In the genomic region with DNA sequence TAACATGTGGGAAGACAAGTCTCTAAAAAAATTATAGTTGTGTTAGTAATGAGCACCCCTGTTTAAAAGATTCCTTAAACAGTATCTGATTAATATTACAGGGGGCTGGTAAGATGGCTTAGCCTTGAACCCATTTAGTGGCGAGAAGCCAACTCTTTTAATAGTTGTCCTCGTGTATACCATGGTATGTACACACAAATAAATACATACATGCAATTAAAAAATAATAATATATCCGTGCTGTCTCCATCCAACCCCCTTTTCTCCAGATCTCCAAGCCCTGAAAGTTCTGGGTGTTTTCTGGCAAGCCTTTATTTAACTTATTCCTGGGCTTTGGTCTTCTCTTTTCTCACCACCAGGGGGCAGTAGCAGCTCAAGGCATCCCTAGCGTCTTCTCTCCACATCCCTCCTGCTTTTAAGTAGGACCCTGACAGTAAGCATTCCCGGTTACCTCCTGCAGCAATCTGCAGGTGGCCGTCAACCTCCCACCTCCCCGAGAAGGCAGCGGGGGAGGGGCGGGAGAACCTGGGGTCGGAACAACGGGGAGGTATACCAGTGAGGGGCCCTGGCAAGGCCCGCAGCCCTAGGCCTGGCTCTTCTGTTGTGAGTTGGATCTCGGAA, we compare ENCODE assay signal across 8 mouse cellular contexts. TPM values are rescaled to one million over a fixed set of nuclear protein-coding genes. Genes with fewer than 3 reads are reported as not detected.
DNase-seq lines count a peak whose midpoint lies in the region; ATAC-seq lines count a peak whose summit lies in the region.

No protein-coding gene starts in this region.

- no peaks in the 10 kb centered on the region for H3K9me3 ChIP-seq in midbrain, embryonic 13.5 days

- peak overlapping the region; percentile 48 for H3K4me2 ChIP-seq in midbrain, embryonic 13.5 days (replicated peaks)

- H3K9ac ChIP-seq in midbrain, embryonic 13.5 days (replicated peaks): peak overlapping the region; percentile 53; the same call in 1 of the 2 replicates

- WGBS in midbrain, embryonic 13.5 days: 14% methylated on average over 13 of the region's 13 CpGs

- H3K27me3 ChIP-seq in midbrain, embryonic 13.5 days: peaks cover 8% of the 10 kb centered on the region

- no peak overlapping the region for H3K27ac ChIP-seq in midbrain, embryonic 13.5 days

- intact Hi-C loops in gastrocnemius, postnatal 14 days (cut with DNase I; ENCODE audit: low total_unique reads): no loop called here
- intact Hi-C loops in left cerebral cortex, postnatal 4 days (cut with DNase I): loop anchor here (1.0 kb wide), 1 partner anchor 160 kb away; no protein-coding TSS in a partner anchor

- H3K4me1 ChIP-seq in midbrain, embryonic 13.5 days (replicated peaks): peaks cover 13% of the 10 kb centered on the region

- peak; percentile 68 for ATAC-seq in midbrain, embryonic 13.5 days

- no peaks in the 10 kb centered on the region for H3K36me3 ChIP-seq in midbrain, embryonic 13.5 days

- DNase-seq in urinary bladder, postnatal 14 days (ENCODE audit: low spot score): peak; percentile 84
- DNase-seq in urinary bladder, adult 2 months (ENCODE audit: low spot score): no peak
- DNase-seq in embryo, embryonic 10.5 days (ENCODE audit: low spot score): peak; percentile 96
- DNase-seq in gastrocnemius, postnatal 14 days: peak; percentile 55
- DNase-seq in kidney, adult 11 months: peak; percentile 58
- peak; percentile 78 for DNase-seq in left cerebral cortex, postnatal 4 days
- DNase-seq in spleen, adult 12 weeks (ENCODE audit: low spot score): peak; percentile 39

- no peak overlapping the region for H3K4me3 ChIP-seq in midbrain, embryonic 13.5 days (replicated peaks)

RNA-seq across cellular contexts. Expression of gene Nipal3, which starts 13.7 kb away (rescaled TPM):
- 26.9 and 40.9 TPM in 2 replicates for polyA plus RNA-seq in urinary bladder, adult 2 months (2012; rRNA removed)
- total RNA-seq in gastrocnemius, postnatal 14 days (2021): 10 to 100 TPM in 1 of 2 experiments, 1 to 10 TPM in 1; 7.4 to 11.0 TPM
- total RNA-seq in left cerebral cortex, postnatal 4 days (2021): 10 to 100 TPM; 35.4 to 44.1 TPM
- 6.8 and 7.5 TPM in 2 replicates for polyA plus RNA-seq in midbrain, embryonic 13.5 days (2015; fragmentation: Nextera tagmentation; extraction: Ambion mirVana)

RNA-seq across cellular contexts. Expression of gene Stpg1, which starts 13.9 kb away (rescaled TPM):
- polyA plus RNA-seq in urinary bladder, adult 2 months (2012; rRNA removed): 1.3 and 1.4 TPM in 2 replicates
- total RNA-seq in gastrocnemius, postnatal 14 days (2021): under 1 TPM in 1 of 2 experiments, not detected in 1; 0.22 TPM
- under 1 TPM; 0.16 to 0.24 TPM for total RNA-seq in left cerebral cortex, postnatal 4 days (2021)
- 0.93 and 1.3 TPM in 2 replicates for polyA plus RNA-seq in midbrain, embryonic 13.5 days (2015; fragmentation: Nextera tagmentation; extraction: Ambion mirVana)
